Mouse (Mus musculus) liver, adult (tissue): ENCODE measurements at regions not wholly inside any gene's neighbourhood (a gene's known extent, or its start where the extent isn't known, plus 50 kb on each side); places are given as distances from the start of the nearest gene placed in this dataset.

Experiments
- GATA4 ChIP-seq: IDR thresholded peaks from 2 replicates; pipeline ENCODE4 v1.6.1; 2014; ENCODE audit warnings: mild to moderate bottlenecking, low read length; ENCODE audit not compliant: insufficient replicate concordance

DNA sequence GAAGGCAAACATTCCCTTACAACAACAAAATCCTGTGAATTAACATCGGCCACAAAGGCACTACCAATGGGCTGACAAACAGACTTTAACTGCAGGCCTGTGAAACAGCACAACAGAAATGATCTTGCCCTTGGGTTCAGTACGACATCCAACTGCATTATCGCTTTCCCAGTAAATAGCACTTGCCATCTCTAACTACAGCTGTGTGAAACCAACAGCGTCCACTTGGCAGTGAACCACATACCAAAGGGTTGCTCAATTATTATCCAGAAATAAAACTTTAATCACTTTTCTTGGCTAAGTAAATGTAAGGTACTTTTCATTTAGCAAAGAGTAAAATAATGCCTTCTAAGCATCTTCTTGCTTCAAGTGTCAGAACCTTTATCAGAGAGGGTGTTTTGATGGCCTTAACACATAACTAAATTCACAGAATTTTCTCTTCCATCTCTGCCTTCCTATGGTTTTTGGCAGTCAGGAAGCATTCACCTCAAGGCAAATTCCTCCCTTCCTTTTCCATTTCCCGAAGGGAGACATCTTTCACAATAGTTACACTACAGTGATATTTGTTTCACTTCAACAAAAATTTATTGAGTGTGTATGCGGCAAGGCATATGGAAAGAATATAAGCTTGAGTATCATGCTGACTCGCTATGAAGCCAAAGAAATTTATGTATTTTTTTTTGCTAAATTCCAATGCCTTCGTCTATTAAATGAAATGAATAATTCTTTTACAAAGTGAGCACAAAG lies 178.9 kb upstream of the Mpdz start:
- TF ChIP-seq GATA4, result no peak; the same call in 1 of the 2 replicates

DNA sequence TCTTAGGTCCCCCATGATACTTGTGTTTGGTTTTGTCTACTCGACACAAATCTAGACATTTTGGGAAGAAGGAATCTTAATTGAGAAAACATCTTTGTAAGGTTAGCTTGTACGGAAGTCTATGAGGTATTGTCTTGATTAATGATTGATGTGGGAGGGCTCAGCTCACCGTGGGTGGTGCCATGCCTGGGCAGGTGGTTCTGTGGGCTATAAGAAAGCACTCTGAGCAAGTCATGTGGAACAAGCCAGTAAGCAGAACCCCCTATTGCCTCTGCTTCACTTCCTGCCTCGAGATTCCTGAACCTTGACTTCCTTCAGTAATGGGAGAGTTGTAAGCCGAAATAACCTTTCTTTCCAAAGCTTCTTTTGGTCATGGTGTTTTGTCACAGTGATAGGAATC lies 174.6 kb upstream of the Mpdz start:
- no peak for TF ChIP-seq GATA4

DNA sequence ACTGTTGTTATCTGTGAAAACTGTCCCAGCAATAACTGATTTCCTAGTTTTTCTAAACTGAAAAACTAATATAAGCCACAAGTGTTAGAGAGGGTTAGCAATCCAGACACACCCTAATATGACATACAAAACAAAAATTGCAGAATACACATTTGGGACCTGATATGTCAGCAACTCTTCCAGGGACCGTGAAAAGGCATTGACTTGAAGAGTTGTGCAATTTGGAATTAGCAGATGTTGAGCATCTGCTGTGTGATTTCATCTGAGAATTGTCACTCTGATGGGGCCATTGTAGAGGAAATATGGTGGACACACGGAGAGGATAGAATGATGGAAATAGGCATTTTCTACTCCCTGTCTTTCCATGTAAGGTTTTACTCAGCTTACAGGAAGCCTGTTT lies 168.6 kb upstream of the Mpdz start:
- no peak for TF ChIP-seq GATA4

DNA sequence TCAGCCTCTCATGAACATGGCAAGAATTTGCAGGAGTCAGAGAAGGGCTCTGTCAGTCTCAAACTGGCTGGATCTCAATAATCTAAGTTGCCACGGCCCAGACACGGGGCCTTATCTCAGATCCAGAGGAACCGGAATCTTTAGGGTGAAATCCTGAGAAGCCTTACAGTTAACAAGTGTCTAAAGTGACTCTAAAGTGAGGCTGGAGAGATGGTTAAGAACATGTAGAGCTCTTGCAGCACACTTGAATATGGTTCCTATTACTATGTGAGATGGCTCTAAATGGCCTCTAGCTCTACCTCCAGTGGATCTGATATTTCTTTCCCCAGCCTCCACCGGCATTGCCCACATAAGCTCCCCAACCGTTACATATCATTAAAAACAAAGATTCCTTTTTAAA lies 157.8 kb upstream of the Mpdz start:
- TF ChIP-seq GATA4, result no peak

DNA sequence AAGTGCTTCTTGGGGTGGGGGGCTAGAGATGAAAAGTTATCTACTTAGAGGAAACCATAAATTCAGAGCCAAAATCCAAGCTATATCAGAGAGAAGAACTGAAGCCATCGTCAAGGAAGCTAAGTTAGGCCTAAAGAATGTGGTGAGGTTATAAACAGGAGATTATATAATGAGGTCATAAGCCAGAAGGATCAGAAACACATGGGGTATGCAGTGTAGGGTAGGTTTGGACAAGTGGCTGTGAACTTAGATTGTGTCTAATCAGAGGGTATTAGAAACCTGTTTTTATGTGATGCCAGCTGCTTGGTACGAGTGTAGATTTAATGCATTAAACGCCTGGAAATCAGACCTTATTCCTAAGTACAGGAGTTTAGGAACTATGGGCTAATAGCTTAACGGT lies 154.8 kb upstream of the Mpdz start:
- TF ChIP-seq GATA4, result no peak

DNA sequence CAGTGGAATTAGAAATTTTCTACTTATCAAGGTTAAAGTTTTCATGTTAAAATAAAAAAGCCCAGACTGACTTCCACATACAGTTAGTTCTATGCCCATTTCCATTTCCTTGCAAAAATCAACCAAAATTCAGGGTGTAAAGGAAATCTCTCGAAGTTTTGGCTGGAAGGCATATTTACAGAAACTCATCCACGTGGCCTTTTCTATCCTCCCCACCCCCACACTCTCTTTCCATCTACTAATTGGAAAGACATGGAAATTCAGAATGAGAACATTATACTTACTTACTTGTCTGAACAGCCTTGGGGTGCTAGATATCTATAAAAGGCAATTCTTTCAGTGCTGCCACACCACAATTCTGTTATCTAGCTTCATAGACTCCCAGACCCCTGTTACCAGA lies 139.9 kb upstream of the Mpdz start:
- no peak for TF ChIP-seq GATA4

DNA sequence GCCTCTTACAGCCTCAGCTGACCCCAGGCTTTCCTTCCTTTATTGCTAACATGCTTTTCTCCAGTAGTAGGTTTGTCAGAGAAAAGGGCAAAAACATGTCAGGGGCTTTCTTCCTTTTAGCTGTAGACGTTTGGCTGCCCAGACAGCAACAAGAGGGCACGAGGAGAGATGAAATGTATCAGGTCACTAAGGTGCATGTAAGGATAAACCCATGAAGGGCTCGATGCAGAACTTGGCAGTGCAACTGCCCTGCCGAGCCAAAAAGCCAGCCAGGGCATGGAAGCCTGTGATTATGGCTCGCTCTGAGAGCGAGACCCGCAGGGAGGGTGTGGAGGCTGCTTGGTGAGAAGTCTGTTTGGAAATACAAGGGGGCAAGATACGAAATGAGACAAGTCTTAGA lies 137.9 kb upstream of the Mpdz start:
- no peak for TF ChIP-seq GATA4

DNA sequence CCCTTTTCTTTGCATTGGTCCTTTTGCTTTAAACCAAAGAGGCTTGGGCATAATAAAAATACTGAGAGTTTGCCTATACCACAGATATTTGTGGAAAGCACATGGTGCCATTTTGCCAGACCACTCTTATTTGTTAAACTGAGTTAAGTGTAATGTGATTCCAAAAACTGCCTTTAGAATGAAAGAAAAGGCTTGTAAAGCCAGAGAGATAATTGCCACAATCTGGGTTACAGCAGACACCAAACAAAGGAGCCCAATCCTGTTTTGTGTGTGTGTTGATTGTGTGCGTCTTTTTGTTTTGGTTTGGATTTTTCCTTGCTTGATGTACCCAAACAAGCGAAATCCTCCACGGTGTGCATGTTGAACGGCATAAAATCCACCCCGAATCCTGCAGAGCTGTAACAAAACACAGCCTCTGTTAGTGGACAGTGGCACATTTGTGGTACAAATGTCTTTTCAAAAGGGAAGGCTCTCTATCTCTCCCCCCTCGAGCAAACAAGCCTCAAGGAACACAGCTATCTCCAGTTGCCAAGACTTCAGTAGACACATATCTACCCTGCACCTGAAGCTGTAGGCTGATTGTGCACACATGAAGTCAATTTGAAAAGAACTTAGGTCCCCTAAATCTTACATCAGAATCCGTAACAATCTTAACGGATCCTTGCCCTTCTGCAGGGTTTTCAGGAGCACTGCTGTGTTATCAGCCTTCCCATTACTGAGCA lies 136.9 kb upstream of the Mpdz start:
- TF ChIP-seq GATA4, result no peak

DNA sequence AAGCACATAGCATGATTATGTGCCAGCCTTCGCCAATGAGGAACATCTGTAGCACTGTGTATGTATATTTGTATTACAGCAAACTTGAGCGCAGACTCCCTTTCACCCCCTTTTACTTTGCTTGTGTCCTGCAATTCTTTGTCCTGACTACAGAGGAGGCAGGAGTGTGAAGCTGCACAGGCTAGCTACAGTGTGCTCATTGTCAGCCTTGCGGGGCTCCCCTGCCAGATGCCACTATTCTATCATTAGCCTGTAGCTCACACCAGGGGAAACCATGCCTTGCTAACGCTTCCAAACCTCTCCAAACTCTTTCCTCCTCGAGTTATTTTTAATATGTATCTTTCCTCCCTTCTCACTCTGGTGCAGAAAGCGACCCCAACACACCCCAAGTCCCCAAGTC lies 136.4 kb upstream of the Mpdz start:
- no peak for TF ChIP-seq GATA4

DNA sequence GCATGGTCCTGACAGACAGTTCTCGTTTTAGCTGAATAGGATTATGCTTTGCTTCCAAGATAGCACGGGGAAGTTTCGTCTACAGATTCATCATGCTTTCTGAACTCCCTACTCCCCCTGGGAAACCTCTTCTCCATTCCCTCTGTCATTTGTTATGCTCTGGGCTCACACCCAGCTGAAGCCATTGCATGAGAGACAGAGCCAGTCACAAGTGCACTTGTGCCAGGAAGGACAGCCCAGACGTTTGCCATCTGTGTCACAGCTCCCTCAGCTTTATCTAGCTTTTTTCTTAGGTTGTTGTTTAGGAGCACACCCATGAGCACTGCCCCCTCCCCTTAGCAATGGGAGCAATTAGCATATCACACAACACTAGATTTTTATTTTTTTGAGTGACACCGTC lies 131.2 kb upstream of the Mpdz start:
- TF ChIP-seq GATA4, result no peak

DNA sequence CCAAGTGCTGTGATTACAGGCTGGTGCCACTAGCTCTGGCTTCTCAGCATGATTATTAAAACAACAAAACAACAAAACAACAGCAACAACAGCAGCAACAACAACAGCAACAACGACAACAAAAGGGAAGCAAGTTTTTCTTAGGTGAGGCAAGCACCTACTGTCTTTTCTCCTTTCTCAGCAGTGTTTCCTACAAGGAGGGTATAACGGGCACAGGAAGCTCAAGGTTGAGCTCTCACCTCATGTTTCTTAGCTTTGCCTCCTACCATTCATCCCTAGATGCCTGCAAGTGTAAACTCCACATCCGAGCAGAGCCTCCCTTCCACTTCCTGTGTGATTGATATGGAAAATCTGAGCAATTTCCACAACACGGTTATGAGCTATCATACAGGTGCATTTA lies 128.1 kb upstream of the Mpdz start:
- TF ChIP-seq GATA4, result no peak

DNA sequence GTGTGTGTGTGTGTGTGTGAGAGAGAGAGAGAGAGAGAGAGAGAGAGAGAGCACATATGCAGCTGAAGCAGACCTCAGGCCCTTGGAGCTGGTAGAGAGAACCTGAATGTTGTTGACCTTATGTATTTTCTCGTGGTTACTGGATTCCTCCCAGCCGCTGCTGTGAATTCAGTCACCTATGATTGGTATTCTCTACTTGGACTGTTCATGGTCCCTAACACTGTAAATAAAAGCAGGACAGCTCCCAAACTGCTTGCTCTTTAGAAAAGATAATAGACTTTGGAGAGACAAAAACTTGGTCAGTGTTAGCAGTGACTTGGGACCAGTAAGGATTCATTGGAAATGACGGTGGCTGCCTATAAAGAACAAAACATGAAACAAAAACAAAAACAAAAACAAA lies 126.9 kb upstream of the Mpdz start:
- no peak for TF ChIP-seq GATA4

DNA sequence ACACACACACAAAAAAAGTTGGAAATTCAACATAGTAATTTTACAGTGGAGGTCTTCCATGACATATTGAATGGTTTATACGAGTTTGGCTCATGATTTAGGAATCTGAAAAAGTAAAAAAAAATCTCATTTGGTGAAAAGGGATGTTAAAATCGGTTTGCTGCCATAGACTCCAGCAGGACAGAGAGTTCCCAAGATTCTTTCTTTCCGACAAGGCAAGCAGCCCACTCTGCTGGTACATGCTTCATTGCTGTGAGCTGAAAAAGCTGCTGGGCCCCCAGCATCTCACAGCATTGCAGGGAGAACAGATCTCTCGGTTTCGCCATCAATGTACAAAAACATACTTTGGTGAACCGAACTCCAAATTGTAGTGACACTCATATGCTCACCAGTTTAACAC lies 125.8 kb upstream of the Mpdz start:
- TF ChIP-seq GATA4, result no peak

DNA sequence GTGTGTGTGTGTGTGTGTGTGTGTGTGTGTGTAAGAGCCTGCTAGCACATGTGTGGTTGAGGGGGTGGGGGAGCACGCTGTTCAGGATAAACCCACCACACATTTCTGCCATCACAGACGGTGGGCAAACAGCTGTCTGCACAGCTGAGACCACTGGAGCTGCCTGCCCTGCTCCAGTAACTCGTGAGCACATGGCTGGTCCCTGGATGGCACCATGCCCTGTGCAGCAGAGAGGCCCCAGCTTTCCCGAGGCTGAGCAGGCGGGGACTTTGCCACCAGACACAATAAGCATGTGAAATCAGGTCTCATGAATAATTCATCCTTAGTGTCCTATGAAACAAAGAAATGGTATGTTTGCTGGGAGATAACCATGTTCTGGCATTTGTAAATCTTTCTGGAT lies 125.3 kb upstream of the Mpdz start:
- TF ChIP-seq GATA4, result no peak

DNA sequence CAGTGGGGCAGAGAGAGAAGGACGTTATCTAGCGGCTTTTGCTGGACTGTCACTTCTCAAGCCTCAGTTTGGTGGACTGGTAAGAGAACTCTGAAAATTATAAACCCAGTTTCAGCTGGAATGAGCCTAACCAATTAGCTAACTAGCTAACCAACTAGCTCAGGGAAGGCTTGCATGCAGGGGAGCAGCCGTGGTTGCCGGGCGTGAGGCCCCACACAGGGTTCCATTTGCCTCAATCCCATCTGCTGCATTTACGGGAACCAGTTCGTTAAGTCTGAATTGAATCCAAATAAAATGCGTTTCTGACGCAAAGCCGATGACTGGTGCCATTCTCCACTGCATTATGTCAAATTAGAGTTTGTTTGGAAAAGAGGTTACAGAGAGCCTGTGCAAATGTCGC lies 123.9 kb upstream of the Mpdz start:
- TF ChIP-seq GATA4, result no peak

DNA sequence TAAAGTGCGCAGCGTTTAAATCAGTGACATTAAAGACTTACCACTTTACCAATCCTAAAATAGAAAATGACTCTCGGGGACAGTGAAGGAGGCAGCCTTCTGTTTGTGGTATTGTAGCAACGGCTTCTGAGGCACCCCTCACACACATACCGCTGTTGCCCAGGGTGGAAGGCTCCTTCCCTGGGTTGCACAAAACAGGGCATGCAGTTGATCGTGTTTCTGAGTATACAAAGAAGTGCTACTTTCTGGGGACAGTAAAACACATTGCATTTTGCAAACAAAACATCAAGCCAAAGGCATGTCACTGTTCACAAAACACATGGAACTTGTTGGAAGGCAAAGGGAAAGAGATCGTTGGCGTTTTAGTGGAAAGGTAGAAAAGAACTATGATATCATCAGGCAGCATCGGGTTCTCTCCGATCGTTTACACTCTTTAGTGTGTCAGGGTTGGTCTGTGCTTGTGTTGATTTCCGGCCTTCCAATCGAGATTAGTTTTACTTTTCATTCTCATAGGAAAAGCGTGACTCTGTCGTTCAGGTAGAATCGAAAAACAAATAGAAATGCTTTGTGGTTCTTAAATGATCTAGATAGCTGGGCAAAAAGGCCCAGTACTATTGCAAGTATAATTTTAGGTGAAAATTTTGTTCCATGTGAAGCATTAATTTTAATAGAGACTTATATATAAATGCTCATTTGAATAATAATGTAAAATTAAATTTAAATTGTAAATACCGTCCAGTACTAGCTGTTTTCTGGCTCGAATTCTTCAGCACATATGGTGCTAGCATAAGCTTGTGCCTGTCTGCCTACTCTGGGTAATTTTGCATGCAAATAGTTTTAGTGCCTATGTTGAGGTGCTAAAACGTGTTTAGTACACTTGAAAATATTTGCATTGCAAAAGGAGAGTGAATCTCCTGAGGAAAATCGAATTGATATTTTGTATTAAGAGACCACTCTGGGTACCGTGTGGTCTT lies 123.1 kb upstream of the Mpdz start:
- no peak for TF ChIP-seq GATA4

DNA sequence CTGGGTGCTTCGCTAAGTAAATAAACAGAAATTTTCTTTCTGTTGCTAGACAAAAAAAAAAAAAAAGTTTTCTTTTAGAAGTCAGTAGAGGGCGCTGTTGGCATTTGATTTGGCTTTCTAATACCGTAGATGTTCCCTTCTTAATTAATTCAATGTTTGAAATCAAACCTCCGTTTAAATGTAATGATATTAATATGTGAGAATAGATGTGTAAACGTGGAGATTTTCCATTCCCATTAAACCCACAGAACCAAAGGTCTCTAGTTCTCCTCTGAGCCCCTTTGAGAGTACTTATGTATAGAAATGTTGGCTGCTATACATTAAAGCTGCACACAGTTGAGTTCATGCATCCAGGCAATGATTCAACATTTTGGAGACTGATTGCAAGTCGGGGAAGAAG lies 121.8 kb upstream of the Mpdz start:
- no peak for TF ChIP-seq GATA4
